Mouse (Mus musculus) ovary, adult 18-20 months (tissue): ENCODE data around the gene Vcl.
A peak's percentile ranks its signal among the peaks of the same experiment; 100 is the strongest.

ENCODE experiments used
- DNase-seq: peaks from one replicate; pipeline ENCODE4 v3.0.0; 2022; ENCODE audit warnings: low spot score, mixed read lengths

Gene Vcl

GRCm38 (mm10) chr14:20945296-20945695, 16.1 kb downstream of the Vcl start:
- no peak for DNase-seq

GRCm38 (mm10) chr14:20956021-20956420, 26.8 kb downstream of the Vcl start:
- no peak for DNase-seq

DNA sequence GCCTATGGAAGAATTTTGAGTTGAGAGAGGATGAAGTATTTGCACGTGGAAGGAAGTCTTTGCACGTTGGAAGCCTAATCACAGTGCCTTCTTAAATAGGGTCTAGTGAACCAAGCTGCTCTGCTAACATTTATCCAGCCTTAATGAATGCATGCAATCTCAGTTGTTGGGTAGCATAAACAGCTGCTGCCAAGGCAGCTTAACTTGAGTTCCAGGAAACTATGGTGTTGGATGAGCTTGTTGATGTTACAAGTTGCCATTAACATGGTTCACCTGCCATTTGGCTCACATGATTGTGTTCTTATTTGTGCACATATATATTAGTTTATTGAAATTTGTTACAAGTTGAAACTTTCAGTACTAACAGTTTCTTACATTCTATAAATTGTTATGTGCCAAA, 29.8 kb downstream of the Vcl start:
- DNase-seq, result no peak

- no peak for DNase-seq
These were observed 33.3 kb downstream of the Vcl start for GRCm38 (mm10) chr14:20962466-20962865.

GRCm38 (mm10) chr14:20962906-20963305, 33.7 kb downstream of the Vcl start:
- DNase-seq, result no peak

- no peak for DNase-seq
These were observed 34.7 kb downstream of the Vcl start for GRCm38 (mm10) chr14:20963863-20964262.

GRCm38 (mm10) chr14:20964285-20964684, 35.1 kb downstream of the Vcl start:
- DNase-seq, result no peak

- no peak for DNase-seq
These were observed 37.9 kb downstream of the Vcl start for GRCm38 (mm10) chr14:20966959-20967670.

- no peak for DNase-seq
These were observed 39.9 kb downstream of the Vcl start for GRCm38 (mm10) chr14:20969066-20969465.

DNA sequence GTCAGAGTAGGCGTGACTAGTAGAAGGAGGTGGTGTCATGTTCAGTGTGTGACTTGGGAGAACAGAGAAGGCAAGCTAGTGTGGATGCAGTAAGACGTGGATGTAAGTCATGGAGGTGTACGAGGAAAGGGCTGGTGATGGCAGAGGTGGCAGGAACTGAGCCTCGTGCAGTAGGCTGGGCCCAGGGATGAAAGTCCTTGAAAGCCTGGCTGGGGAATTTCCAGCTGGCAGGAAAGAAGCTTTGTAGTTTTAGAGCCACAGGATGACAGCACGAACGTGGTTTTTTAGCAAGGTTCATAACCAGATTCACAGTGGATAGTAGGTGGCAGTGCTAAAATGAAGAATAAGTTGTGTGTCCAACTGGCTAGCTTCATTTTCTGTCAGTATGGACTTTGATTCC, 41.2 kb downstream of the Vcl start:
- peak; percentile 10 for DNase-seq

DNA sequence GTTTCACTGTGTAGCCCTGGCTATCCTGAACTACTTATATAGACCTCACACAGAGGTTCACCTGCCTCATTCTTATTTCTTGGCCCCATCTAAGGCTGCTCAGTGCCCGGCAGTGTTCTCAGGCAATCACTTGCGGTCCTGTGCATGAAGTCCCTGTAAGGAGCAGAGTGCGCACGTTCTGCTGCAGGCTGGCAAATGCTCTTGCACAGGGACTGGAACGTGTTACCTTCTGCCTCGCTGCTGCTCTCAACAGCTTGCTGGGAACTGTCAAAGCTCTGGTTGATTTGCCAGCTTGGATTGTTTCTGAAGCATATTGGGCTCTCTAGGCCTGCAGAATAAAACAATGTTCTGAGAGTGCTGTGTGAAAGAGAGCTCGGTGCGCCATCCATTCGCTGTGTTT, 41.7 kb downstream of the Vcl start:
- no peak for DNase-seq

GRCm38 (mm10) chr14:20973821-20974220, 44.6 kb downstream of the Vcl start:
- DNase-seq, result no peak

DNA sequence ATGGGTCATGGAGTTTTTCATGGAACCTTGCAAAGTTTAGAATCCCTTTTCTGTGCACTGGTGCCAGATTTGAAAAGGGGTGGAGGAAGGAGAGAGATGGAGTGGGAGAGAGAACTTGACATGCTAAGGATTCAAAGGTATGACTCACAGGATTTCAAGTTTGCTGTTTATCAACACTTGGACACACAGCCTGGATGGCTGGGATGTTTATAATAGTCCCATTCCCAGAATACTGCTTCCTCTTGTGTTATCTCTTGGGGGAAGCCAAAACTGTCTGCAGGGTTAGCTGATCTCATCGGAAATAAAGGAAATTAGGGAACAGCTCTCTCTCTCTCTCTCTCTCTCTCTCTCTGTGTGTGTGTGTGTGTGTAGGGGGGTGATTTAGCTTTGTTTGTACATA, 47.5 kb downstream of the Vcl start:
- no peak for DNase-seq

- DNase-seq, result no peak
These were observed 48.5 kb downstream of the Vcl start for GRCm38 (mm10) chr14:20977726-20978125.

DNA sequence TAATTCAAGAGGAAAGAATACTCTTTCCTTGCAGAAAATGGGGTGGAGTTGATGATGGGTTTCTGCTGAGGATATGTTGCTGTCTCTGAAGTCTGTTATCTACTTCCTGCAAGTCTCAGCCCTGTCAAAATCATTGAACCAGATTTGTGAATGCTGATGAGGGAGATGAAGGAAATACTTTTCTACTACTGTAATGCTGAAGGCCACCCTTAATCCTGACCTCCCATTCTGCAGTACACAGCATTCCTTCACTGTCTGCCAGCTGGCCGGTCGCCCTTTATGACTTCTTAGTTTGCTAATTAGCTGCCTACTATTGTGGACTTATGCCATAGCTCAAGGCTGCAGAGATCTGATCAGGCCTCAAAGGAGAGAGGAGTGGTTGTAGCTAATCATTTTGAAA, 54.6 kb downstream of the Vcl start:
- peak; percentile 73 for DNase-seq

DNA sequence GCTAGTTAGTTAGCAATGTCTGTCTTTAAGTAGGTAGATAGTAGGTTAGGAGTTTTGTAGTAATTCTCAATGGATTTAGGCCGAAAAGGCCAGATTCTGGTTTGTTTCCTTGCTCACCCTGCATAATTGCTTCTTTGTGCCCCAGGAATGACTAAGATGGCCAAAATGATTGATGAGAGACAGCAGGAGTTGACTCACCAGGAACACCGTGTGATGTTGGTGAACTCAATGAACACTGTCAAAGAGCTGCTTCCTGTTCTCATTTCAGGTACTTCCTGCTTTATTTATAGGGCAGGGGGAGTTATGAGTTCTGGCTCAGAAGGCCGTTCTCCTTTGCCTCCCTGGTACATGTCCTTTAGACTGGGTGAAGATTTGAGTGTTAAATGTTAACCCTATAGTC, 56.3 kb downstream of the Vcl start:
- DNase-seq, result no peak

- DNase-seq, result no peak
These were observed 62.3 kb downstream of the Vcl start for GRCm38 (mm10) chr14:20991492-20991891.

DNA sequence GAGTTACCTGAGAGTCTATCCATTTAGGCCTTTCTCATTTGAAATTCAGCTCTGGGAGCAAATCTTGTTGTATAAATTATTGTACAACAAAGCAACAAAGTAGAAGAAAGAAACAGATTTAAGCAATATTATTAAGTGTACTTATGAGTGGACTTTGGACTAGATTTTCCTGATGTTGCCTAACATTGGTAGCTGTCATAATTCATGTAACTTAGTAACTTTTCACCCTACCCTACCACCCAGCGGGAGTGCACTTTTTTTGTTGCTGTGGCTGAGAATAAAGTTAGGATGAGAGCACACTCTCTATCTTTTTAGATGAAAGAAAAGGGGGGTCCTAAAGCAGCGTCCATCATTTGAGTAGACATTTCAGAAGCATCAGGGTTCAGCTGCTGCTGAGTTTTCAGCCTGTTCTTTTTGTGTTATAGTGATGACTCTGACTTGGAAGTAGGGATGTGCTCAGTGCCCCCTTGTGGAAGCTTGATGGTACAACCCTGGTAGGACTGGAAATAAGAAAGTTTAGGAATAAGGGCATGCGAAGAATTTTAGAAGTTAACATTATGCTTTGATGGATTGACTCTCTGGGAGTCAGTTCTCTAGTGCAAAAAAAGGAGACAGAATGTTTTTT, 64.0 kb downstream of the Vcl start:
- DNase-seq, result peak; percentile 16

GRCm38 (mm10) chr14:20994475-20994874, 65.3 kb downstream of the Vcl start:
- DNase-seq, result no peak

DNA sequence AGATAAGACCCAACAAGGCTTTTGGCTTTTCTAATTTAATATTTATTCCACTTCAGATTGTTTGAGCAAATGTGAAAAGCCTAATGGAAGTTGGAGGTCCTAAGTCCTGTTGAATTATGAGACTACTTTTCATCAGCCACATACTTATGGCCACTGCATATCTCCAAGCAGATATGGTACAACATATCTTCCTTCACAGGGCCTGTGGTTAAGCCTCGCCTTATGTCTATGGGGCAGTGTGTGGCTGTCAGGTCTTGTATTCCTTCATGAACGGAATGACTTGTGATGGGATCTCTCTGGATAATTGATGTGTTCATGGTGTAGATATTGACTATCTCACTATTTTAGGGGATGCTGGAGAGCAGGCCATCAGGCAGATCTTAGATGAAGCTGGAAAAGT, 66.3 kb downstream of the Vcl start:
- DNase-seq, result no peak

GRCm38 (mm10) chr14:20996361-20996760, 67.2 kb downstream of the Vcl start:
- DNase-seq, result no peak

DNA sequence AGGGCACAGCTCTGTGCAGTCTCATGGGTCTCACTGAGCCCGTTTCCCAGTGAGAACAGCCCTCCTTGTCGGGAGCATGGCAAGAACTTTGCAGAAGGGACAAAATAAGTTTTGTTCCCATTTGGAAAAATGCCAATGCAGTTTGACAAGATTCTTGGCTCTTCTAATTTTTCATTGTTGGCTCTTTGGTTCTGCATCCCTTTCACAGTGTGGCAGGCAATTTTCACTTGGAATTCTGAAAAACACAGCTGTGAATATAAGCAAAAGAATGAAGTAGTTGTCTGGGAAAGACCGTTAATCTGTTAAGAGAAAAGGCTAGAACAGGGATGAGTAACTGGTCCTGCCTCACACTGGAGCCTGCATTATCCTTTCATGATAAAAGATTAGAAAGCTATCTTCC, 68.3 kb downstream of the Vcl start:
- DNase-seq, result no peak

DNA sequence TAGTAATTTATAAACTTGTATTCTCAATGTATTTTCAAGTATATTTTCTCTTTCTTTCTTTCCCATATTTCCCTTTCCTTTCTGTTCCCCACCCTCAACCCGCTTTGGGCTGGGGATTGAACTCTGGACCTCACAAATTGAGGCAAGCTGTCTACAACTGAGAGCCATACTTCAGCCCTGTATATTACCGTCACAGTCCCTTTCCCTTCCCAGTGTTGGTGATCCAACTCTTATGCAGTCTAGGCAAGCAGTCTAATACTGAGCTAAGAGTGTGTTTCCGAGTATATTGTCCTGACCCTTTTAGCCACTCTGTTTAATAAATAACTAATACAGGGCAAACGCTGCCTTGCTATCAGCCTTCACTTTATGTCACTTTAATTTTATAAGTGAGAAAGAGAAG, 70.4 kb downstream of the Vcl start:
- no peak for DNase-seq

- no peak for DNase-seq
These were observed 84.7 kb downstream of the Vcl start for GRCm38 (mm10) chr14:21013800-21014334.
